Mouse (Mus musculus) olfactory bulb, adult 2 months (tissue): ENCODE measurements at regions not wholly inside any gene's neighbourhood (a gene's known extent, or its start where the extent isn't known, plus 50 kb on each side); places are given as distances from the start of the nearest gene placed in this dataset.

ENCODE experiments used
- CTCF ChIP-seq: fragments of 200-500 bp; IDR thresholded peaks from 2 replicates; pipeline ENCODE4 v1.5.1; 2012; ENCODE audit warnings: low read depth, mild to moderate bottlenecking, low read length, moderate library complexity; ENCODE audit not compliant: insufficient read depth
- POLR2A ChIP-seq: fragments of 200-500 bp; IDR thresholded peaks from 2 replicates; pipeline ENCODE4 v1.6.1; 2012; ENCODE audit warnings: mild to moderate bottlenecking, low read depth, low read length, moderate library complexity; ENCODE audit not compliant: insufficient read depth

DNA sequence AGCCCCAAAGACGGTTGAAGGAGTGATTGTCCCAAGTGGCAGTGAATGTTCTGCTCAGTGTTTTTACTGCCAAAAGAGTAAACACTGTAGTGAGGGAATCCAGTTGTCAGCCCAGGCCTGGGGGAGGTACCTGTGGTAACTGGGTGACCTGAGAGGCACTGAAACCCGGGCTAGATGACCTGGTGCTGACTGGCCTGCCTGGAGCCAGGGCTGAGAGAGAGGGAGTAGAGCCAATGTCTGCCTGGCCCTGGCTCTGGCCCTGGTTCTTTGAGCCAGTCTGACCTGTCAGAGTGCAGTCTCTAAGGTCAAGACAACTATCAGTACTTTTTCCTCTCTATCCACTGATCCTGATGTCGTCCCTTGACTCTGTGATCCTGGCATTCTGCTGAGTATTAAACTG is 119.2 kb downstream of the Utp6 start:
- TF ChIP-seq POLR2A (no peak), CTCF (no peak)
